Mouse (Mus musculus) erythroblast, embryonic 14.5 days (primary cell): ENCODE measurements around the gene Hexim1.

Experiments
- GATA1 ChIP-seq: IDR thresholded peaks from 2 replicates; pipeline ENCODE4 v1.6.1; 2012; ENCODE audit warnings: low read length, inconsistent platforms, mixed read lengths
- TAL1 ChIP-seq: IDR thresholded peaks from 3 replicates; pipeline ENCODE4 v1.6.1; 2012; ENCODE audit warnings: low read length, inconsistent platforms, mixed read lengths

DNA sequence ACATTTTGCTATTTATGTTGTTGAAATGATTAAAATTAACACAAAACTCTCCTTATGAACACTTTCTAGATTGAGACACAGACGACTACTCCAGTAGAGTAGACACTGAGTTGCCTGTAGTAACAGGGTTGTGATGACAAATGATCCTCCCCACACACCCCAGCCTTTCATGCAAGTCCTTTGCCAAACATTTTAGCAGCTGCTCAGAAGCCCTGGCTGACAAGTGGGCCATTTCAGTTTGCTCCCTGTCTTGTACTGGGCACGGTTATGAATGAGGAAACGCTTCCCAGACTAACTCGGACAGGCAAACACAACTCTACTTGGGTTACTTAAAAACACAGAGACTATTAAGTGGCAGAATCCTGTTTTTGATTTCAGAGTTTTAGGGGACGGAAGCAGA is 4.3 kb downstream of the Hexim1 start:
- no peak for TF ChIP-seq GATA1
- TF ChIP-seq TAL1, result no peak
